Mouse (Mus musculus): Measurements from ENCODE around the gene Dhrs9.

DNA sequence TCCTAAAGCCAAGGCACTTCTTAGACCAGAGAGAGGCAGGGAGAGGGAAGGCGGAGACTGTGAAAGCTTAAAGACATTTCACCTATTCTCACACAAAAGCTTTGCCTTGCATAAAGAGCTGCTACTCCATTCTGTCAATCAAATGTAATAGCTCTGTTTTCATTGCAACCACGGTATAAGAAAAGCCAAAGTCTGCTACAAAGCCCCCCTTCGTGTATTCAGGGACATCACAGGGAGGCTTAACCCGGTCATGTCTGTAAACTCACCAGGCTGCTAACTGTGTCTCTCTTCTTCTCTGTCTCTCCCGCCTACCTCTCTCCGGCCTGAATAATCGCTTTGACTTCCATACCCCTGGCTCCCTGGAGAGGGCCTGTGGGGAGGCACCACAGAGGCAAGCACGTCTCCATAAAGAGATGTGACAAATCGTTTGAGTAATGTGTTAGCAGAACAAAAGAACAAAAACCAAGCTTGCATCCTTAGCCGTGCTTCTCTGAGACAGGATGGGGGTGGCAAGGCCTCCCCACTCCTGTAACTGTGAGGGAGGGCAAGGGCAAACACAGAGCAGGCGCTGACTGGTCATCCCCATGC, 38.1 kb downstream of the Dhrs9 start:
- TF ChIP-seq POU5F1 (IDR thresholded peaks at IDR 0.05; ENCODE audit: borderline replicate concordance, low read length) (no peak), CTCF (conservative IDR thresholded peaks at IDR 0.05; ENCODE audit: low read length) (no peak), NANOG (IDR thresholded peaks at IDR 0.05; ENCODE audit: borderline replicate concordance, low read length) (peak; percentile 51)
